Mouse (Mus musculus): ENCODE results near the gene Igf1r.

Igf1r gene

DNA sequence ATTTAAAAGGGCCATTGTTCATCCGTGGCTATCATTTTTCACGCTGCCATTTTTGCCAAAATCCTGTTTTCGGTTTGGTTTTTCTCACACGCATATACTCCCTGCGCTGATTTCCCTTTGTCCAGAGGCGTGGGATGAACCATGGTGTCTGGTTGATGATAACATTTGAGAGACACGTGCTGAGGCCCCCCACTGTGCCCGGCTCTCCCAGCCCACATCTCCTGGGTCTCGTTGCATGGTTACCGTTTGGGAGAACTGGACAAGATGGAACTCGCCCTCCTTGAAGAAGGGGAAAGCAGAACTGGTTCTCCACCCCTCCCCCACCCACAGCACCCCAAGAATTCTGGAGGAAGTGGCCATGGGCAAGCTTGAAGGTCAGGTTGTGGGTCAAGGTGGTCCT, 274.4 kb downstream of the Igf1r start:
- no peak for DNase-seq (ENCODE audit: low read depth, low spot score)

DNA sequence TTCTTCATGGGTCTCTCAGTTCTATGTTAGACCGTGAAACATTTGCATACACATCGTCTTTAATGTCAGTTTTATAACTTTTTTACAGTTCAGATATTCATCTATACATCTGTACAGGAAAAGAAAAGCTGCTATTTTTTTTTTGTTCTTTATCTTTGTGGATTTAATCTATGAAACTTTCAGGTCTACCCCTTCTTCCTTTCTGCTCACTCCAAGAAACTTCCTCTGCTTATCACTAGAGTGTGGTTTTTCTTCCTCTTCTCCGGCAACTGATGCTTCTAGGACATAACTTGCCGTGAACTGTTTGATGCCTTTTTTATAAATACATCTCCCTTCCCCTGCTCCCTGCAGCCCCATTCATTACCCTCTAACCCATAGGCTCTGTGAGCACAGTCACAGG, 275.0 kb downstream of the Igf1r start:
- no peak for DNase-seq (ENCODE audit: low read depth, low spot score)

DNA sequence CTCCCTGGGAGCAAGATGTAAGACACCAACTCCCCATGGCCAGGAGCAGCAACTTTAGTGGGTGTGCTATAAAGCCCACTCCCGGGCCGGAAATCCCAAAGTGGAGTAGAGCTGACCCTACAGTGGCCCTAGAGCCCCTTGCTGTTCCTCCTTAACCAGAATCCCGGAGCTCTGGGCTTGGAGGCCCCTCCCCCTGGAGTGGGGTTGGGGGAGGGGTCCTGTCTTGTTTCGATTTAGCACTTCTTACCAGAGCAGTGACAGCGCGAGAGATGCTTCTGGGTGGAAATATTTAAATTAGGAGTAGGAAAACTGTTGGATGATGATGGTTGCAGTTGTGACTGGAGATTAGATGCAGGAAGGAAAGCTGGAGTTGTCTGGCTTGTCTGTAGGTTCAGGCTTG, 275.9 kb downstream of the Igf1r start:
- no peak for DNase-seq (ENCODE audit: low read depth, low spot score)

DNA sequence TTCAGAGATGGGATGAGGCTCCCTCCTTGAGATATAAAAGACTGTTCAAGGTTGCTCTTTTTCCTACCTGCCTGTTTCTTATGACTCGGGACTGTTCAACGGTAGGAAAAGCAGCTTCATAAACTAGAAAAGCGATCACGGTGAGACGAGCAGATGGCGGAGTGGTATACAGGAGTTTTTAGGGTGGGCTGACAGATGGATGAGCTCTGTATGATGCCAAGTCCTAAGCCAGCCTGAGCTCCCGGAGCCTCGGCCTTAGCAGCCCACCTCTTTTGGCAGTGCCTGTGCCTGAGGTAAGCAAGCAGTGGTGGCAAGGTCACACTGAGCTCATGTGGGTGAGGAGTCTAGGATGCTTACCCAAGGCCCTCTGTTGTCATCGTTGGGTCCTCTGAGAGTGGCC, 278.2 kb downstream of the Igf1r start:
- no peak for DNase-seq (ENCODE audit: low read depth, low spot score)

DNA sequence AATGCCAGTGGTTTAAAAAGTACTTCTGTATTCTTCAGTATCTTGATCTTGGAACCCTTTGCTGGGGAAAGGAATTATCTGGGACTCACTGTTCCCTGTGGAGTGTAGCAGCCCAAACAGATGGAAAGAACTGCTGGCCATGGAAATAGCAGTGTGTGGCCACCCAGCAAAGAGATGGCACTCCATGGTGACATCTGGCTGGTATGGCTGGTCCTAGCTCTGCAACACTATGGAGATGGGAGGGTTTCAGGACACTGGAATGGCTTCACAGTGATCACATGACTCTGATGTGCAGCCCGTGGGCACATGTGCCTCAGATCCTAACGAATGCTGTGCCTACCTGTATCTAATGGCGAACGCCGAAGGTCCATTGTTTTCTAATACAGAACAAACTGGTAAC, 279.9 kb downstream of the Igf1r start:
- no peak for DNase-seq (ENCODE audit: low read depth, low spot score)

DNA sequence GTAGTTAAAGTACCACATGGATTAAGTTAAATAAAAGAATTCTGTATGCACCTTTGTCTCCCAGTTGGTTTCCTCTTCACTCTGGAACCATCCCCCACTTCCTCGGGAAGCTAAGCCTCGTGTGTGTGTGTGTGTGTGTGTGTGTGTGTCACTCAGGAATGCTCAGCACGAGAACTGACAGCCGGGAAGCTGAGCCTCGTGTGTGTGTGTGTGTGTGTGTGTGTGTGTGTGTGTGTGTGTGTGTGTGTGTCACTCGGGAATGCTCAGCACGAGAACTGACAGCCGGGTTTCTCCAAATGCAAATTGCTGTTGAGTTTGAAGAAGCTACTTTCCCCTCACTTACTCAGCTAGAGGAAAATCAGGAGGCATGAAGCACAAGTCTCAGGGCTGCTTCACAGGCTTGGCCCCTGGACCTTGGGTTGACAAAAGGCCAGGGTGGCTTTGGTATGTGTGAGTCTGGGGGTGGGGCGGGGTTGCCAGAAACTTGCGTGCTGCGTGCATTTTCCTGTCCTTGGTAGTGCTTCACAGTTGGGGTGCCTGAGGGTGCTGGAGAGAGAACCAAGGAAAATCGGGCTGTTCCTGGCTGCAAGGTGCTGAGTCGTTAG, 281.1 kb downstream of the Igf1r start:
- peak; percentile 36 for DNase-seq (ENCODE audit: low read depth, low spot score)

DNA sequence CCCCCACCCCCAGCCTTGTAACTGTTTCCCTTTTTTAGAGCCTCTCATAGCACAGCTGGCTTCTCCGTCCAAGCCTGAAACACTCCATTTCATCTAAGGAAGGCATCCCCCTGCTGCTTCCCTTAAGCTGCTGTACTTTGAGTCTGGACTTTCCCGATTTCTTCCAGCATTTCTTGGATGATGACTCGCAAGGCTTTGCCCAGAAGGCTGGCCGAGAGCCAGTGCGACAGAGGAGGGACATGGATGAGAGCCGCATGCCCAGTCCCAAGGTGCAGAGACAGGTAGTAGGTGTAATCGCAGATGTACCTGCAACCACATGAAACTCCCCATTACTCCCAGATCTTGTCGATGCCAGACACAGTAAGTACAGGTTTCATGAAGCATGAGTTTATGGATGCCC, 284.2 kb downstream of the Igf1r start:
- no peak for DNase-seq (ENCODE audit: low read depth, low spot score)

DNA sequence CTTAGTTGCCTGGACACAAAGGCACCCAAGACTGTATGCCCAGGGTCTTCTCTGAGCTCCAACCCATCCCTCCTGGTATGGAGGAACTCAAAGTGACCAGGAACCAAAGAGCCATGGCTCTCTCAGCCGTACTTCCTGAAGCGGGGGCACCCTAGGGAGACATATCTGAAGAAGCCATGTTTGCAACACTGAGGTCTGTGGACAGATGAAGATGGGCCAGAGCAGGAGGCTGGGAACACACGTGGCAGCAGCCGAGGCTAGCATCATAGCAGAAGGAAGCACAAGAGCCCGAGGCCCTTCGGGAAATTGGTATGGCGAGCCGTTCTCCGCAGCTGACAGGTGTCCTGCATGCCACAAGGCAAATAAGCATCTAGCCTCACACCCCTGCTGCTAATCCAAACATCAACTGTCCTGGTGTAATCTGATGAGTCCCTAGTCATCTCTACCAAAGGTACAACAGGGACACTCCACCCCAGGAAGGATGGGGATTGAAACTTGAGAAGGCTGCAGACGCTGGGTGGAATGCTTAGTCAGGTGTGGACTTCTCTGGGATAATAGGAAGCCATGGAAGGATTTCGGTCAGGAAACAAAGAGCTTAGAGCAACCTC, 286.7 kb downstream of the Igf1r start:
- peak; percentile 18 for DNase-seq (ENCODE audit: low read depth, low spot score)

DNA sequence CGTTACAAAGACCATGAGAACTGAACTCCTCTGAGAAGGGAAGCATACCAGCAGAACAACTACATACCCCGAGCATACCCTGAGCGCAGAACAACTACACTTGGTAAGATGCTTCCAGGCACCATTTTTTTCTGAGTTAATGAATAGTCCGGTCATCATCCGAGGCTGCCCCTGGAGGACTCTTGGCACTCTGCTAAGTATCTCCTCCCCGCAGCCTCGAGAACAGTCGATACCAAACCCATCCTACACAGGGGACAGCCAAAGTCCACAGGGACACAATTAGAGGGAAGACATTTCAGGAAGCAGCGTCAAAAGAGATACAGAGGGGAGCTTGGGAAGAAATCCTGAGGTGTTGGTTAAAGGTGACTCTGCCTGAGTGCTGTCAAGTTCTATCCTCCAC, 288.6 kb downstream of the Igf1r start:
- DNase-seq (ENCODE audit: low read depth, low spot score), result no peak

DNA sequence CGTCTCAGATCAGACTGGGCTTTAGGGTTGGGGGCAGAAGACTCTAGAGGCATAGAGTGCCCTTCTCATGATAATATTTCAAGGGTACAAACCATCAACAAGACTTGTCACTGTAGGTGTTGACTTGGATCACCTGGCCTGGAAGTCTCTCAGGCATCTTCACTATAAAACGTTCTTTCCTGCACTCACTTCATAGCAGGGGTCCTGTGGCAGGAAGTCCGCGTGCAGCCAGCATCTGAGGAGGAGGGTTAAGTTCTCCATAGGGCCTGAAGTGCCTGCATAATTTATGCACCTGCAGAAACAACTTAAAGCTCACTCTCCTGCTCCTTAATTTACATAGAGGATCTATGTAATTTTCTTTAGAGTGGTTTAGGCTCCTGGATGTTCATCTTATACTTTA, 293.1 kb downstream of the Igf1r start:
- DNase-seq (ENCODE audit: low read depth, low spot score), result no peak

DNA sequence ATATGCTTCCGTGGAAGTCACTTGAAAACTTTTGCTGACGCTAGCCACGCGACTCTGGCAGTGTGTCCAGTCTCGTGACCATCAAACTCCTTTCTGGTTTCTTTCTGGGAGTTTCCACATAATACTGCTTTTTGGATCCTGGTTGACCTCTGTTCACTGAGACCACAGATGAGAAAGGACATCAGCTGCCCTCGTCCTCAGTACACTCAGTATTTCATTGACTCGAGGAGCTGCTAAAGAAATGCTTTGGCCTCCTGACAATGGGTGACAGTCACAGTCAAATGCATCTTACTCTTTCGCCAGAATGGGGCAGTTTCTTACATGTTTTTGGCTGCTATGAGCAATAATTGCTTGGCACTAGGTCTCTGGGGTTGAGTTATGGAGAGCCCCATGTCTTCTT, 293.6 kb downstream of the Igf1r start:
- DNase-seq (ENCODE audit: low read depth, low spot score), result no peak

DNA sequence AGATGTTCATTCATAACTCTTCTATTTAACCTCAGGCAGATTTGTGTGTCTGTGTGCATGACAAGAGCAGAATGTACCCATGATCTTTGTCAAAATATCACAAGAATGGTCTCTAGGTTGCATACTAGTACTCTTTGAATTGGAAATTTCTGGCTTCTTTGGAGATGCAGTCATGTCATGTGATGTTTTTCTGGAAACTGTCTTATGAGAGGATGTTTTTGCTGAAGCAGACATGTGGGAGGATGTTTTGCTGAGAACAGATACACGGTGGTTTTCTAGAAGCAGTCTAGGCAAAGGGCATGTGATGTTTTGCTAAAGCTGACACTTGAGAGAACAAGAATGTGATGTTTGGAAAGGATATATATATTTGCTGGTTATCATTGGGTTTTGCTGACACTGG, 297.8 kb downstream of the Igf1r start:
- DNase-seq (ENCODE audit: low read depth, low spot score), result no peak

DNA sequence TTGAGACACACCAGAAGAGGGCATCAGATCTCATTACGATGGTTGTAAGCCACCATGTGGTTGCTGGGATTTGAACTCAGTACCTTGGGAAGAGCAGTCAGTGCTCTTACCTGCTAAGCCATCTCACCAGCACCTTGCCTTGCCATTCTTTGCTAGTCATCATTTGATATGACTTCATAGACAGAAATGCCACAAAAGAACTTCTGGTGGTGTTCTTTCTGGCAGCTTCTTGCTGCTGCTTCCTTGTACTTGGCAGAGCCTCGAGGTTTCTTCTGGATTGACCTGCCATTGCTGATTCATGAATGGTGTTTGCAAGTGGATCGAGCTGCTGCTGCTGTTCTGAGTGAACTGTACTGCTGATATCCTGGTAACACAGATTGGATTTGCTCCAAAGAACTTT, 298.3 kb downstream of the Igf1r start:
- DNase-seq (ENCODE audit: low read depth, low spot score), result no peak

DNA sequence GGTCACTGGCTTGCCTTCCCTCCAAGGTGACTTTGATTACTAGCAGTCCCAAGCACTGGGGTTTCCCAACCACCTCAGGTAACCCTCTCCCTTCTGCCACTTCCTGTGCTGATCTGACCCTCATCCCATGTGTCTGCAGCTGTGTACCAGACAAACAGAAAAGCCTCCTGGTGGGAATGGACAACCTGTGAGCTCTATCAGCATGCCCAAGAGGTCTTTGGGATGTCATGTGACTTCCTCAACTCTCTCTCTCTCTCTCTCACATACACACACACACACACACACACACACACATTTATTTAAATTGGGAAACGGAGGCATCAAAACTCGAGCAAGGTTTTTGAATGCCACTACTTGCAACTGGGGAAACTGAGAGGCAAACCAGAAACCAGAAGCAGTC, 305.1 kb downstream of the Igf1r start:
- no peak for DNase-seq (ENCODE audit: low read depth, low spot score)

DNA sequence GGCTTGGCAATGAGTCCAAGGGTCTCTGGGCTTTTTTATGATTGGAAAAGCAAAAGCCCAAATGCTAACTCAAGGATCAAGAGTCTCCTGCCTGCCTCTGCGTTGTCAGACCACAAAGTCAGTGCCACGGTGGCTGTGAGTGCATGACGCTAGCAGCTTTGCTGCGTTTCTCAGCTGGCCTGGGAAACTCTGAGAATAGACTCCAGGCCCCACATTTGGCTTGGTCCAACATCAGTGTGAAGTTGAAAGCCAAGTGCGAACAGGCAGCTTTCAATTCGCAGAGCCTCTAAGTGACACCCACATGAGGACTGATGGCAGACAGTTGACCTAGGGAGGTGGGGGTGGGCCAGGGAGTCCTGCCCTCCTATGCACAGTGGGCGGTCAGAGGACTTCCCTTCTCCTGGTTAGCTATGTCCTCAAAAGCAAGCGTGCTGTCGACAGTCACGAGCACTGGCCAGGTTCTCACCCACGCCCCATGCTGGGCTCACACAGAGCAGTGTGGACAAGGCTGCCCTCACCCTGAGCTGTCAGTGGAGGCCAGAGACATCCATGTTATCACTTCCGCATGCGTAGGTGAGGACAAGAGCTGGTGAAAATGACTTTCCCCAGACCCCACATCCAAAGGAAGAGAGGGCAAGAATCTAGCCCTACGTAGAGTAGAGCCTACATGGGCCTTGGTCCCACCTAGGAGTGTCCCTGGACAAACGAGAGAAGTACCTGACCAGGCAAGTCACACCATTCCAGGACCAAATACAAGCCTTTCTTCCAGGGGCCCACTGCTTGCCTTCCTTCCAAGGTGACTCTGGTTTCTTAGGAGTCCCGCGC, 305.9 kb downstream of the Igf1r start:
- no peak for DNase-seq (ENCODE audit: low read depth, low spot score)

DNA sequence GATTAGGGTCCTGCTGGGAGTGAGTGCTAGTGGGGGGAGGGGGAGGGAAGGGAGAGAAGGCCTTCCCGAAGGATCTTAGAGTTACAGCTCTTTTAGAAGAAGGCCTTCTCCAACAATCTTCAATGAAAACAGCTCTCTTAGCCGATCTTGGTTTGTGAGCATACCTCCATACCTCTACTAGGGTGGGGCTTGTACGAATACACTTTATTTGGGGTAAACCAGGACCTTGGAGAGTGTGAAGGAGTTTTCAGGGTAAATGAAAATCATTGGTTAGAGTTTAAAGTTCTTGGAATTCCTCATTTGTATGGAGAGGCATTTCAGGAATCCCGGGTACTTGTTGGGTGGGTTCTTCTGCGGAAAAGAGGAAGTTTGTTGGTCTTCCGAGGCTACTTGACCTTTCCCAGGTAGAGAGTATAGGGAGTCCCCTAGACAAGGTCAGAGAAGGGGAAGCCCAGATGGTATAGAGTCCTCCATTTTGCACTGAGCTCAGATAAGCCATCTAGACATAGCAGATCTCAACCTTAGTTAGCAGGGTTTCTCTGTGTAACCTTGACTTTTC, 307.0 kb downstream of the Igf1r start:
- no peak for DNase-seq (ENCODE audit: low read depth, low spot score)

DNA sequence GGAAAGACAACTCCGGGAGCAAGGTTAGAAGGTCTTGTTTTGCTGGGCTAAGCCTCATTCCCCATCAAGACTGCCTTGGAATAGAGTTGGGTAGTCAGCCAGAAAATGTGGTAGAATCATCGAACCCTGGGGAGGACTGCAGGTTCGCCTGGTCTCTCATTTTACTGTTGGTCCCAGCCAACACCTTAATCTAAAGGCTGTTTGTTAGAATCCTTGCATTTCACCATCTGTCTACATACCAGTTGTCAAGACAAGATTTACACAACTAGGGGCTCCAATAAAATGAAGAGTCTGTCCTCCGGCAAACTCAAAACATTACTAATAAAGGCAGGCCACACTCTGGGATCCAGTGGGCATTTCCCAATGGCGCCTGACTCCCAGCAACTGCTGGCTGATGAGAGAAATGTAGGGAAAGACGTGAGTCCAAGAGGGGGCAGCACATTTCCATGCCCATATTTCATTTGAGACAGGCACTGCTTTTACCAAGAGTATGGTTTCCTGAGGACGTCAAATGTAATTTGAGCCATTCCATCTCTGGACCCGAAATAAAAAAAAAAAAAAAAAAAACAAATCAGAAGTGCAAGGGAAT, 310.1 kb downstream of the Igf1r start:
- peak; percentile 61 for DNase-seq (ENCODE audit: low read depth, low spot score)

DNA sequence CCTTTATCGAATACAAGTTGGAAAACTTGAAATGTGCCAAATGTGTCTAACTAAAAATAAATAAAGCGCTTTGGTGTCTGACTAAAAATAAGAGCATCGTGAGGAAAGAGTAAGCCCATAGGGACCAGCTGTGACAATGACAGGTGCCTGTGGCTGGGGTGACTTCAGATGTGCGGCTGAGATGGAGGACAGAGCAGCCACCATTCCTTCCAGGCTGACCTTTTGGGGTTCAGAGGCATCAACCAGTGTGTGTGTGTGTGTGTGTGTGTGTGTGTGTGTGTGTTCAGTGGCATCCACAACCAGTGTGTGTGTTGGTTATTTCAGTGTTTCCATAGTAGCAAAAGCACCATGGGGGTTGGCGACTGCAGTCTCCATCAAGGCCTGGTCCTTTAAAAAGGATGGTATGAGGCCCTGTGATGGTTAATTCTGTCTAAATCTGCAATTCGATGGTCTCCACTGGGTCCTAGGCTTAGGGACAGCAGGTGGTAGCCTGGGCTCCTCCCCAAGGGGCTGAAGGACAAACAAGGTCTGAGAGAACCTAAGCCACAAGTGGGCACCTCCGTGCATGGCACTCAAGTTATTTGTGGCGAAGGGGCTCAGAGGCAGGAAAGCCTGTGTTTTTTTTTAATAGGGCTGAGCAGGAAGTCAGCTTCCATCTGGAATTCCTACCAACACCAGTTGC, 310.9 kb downstream of the Igf1r start:
- DNase-seq (ENCODE audit: low read depth, low spot score), result no peak

DNA sequence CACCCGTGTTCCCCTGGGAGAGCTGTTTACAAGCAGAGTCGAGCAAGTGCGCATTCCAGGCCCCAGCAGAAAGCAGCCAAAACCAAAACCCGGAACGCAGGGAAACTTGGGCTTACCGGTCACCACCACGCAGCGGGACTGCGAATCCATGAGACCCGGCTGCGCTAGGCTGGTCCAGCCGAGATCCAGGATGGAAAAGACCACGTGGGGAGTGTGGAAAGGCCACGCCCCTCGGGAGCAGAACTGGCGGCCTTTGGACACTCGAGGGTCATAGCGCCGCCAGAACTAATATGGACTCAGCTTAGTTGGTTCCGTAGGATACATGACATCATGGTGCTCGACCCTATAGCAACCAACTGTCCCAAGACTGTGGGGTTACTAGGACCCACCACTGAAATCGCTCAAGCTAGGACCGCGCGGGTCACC, 311.4 kb downstream of the Igf1r start, which contains the start of gene Pgpep1l:
Gene Pgpep1l, minus strand, starts transcription at position 206 of the 426 bp plus-strand sequence.
- peak; percentile 74 for DNase-seq (ENCODE audit: low read depth, low spot score)

DNA sequence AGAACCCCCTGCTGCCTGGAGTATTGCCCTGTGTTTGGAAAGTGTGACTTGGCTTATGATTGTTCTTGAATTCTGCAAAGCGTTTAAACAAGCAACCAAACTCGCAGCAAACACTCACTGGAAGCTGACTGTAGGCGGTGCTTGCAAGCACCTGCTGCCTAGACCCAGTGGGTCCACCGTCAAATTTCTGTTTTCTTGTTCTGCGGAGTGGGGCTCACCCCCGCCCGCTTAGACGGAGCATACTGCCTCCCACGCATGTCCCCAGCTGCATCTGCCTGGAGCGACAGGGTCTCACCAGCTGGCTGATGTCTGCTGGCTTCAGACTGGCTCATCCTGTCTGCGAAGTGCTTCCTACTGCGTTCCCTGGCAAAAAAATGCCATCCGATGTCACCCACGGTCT, 311.9 kb downstream of the Igf1r start:
- DNase-seq (ENCODE audit: low read depth, low spot score), result peak; percentile 30

DNA sequence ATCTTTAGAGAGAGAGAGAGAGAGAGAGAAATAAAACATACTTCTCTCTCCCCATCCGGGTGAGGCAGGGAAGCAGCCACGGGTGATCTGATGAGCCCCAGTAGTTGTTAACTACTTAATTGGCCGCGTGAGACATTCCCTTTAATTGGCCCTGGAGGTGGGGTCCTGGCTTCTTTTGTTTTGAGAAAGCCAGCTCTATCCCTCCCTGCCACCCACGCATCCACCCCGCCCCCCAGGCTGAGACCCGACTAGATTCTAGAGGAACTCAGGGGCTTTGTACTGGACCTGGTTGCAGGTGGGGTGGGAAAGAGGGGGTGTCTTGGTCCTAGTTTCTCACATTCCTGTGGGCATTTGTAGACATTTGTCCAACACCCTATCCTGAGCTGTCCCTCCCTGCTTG, 312.8 kb downstream of the Igf1r start:
- no peak for DNase-seq (ENCODE audit: low read depth, low spot score)

DNA sequence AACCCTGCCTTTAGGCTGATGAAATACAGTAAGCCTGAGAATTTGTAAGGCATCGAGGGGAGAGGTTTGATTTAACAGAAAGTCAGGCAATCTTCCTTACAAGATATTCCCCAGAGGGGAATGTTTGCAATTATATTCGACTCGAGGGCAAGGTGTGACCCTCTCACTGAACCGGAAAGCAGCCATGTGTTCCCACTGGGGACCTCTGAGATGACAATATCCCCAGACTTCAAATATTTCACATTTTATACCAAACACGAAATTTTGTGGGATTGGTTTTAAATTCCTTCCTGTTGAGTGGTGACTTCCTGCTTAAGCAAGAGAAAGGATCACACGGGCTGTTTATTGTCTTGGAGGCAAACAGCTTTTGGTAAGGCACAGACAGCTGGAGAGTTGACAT, 314.1 kb downstream of the Igf1r start:
- DNase-seq (ENCODE audit: low read depth, low spot score), result peak; percentile 61
